Mouse (Mus musculus) layer of hippocampus, postnatal 25 days (tissue): Measurements from ENCODE around the gene Diras2. TPM values are rescaled to one million over a fixed set of nuclear protein-coding genes. Genes with fewer than 3 reads are reported as not detected.
A peak's percentile ranks its signal among the peaks of the same experiment; 100 is the strongest.

Source experiments
- DNase-seq, 2 experiments: peaks; one replicate each; pipeline ENCODE4 v3.0.0; 2022; ENCODE audit warnings: mixed read lengths in 2 of 2, low spot score in 1 of 2; ENCODE audit errors: extremely low spot score in 1 of 2
- total RNA-seq, 2 experiments: library from RNA; stranded (reverse); gene quantifications; 2 replicates each; pipeline ENCODE4 v1.2.3; 2021

Diras2 gene
- total RNA-seq, 2 experiments from 2014 or later: 155 to 160 TPM

GRCm38 (mm10) chr13:52474807-52475206 lies 56.3 kb downstream of the Diras2 start:
- no peak for DNase-seq

- no peak for DNase-seq
Observed at GRCm38 (mm10) chr13:52469795-52470690, 61.0 kb downstream of the Diras2 start.

- DNase-seq: no peak
Observed at GRCm38 (mm10) chr13:52465141-52465540, 65.9 kb downstream of the Diras2 start.

GRCm38 (mm10) chr13:52459982-52460381 lies 71.1 kb downstream of the Diras2 start:
- DNase-seq: no peak

- DNase-seq: peak; percentile 35 to 43
Observed at GRCm38 (mm10) chr13:52457889-52458324, 73.2 kb downstream of the Diras2 start.

GRCm38 (mm10) chr13:52457177-52457888 lies 73.7 kb downstream of the Diras2 start:
- no peak for DNase-seq

GRCm38 (mm10) chr13:52455329-52455728 lies 75.8 kb downstream of the Diras2 start:
- DNase-seq: no peak

GRCm38 (mm10) chr13:52454708-52455250 lies 76.3 kb downstream of the Diras2 start:
- no peak for DNase-seq

Other genes with a start within 250 kb of the Diras2 start
- 1 to 10 TPM; 3.0 to 3.9 TPM for gene Syk, start 51.9 kb upstream of the Diras2 start, total RNA-seq